Mouse (Mus musculus) embryonic facial prominence, embryonic 12.5 days (tissue): ENCODE data around the gene Hsd17b10. TPM values are rescaled to one million over a fixed set of nuclear protein-coding genes. Genes with fewer than 3 reads are reported as not detected.

ENCODE experiments used
- ATAC-seq: fragments of 200-750 bp; cut with Nextera tagmentation; 2 replicates; pipeline ENCODE4 v1.8.0; 2017; ENCODE audit not compliant: insufficient number of reproducible peaks, insufficient read depth, low FRiP score, low TSS enrichment
- H3K27ac ChIP-seq: fragments of 300-500 bp; sonication (generic); 2 replicates; pipeline ENCODE4 v1.5.1; 2016; ENCODE audit warnings: mild to moderate bottlenecking
- H3K27me3 ChIP-seq: fragments of 300-500 bp; sonication (generic); 2 replicates; pipeline ENCODE4 v1.6.1; 2016; ENCODE audit warnings: mild to moderate bottlenecking, moderate library complexity
- H3K36me3 ChIP-seq: fragments of 300-500 bp; sonication (generic); 2 replicates; pipeline ENCODE4 v1.6.1; 2016; ENCODE audit warnings: mild to moderate bottlenecking
- H3K4me1 ChIP-seq: fragments of 300-500 bp; sonication (generic); 2 replicates; pipeline ENCODE4 v1.6.1; 2016
- H3K4me2 ChIP-seq: fragments of 300-500 bp; sonication (generic); replicated peaks from 2 replicates; pipeline ENCODE4 v1.6.1; 2016; ENCODE audit warnings: mild to moderate bottlenecking, moderate library complexity
- H3K4me3 ChIP-seq: fragments of 300-500 bp; sonication (generic); 2 replicates; pipeline ENCODE4 v1.5.1; 2016; ENCODE audit warnings: mild to moderate bottlenecking
- H3K9ac ChIP-seq: fragments of 300-500 bp; sonication (generic); 2 replicates; pipeline ENCODE4 v1.6.1; 2016; ENCODE audit warnings: mild to moderate bottlenecking, moderate library complexity
- H3K9me3 ChIP-seq: fragments of 300-500 bp; sonication (generic); 2 replicates; pipeline ENCODE4 v1.6.1; 2016; ENCODE audit warnings: mild to moderate bottlenecking, moderate library complexity
- whole genome bisulfite sequencing: fragments of 180-500 bp; shearing (Covaris S2); methylation state at CpG from one replicate; pipeline ENCODE4 v1.1.7; 2016; 5-methylcytosine and 5-hydroxymethylcytosine counted together
- polyA plus RNA-seq: library from polyadenylated mRNA; unstranded; fragments of >200 nt; fragmentation: Nextera tagmentation; extraction: Ambion mirVana; gene quantifications from 2 replicates; pipeline ENCODE4 v1.2.1, GENCODE M21; 2016

The Hsd17b10 gene
- 223 and 230 TPM in 2 replicates for polyA plus RNA-seq

DNA sequence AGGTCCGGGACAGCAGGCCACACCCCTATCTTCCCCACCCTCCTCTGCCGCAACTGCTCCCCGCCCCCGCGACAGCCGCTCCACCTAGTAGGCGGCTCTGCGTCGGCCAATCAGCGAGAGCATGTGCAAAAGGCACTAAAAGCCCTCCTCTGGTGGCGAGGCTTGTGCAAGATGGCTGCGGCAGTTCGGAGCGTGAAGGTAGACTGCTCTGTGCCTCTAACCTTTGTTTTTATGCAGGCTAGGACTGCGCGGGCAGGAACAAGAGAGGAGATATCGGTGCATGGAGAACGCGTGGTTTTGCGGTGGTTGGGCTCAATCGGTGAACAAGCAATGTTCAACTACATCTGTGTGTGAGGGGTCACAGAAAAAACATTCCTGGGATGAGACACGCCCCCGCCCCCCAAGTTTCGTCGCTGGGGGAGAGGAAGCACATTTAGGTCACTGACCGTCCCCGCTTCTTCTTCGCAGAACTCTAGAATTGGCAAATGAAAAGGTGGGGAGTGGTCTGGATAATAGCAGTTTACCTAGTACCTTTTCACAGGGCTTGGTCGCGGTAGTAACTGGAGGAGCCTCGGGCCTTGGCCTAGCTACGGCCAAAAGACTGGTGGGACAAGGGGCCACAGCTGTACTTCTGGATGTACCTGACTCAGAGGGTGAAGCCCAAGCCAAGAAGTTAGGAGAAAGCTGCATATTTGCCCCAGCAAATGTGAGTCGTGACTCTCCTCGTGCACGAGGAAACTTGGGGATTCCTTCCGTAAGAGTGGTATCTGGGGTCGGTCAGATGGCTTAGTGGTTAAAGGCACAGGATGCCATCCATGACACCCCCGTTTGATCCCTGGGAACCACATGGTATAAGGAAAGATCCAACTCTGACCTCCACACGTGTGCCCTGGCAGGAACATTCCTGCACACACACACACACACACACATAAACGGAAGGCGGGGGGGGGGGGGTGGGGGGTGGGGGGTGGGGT is at the start of gene Hsd17b10:
TSS of gene Hsd17b10 (plus strand) at position 109 of the 974 bp plus-strand sequence.
- Histone ChIP-seq H3K36me3 (peaks cover 7% of the 10 kb centered on the region; the same call in 1 of the 2 replicates), H3K27me3 (peaks cover 43% of the 10 kb centered on the region), H3K4me1 (no peaks in the 10 kb centered on the region), H3K27ac (peak within 1 kb of the TSS; percentile 75), H3K4me2 (peak within 1 kb of the TSS; percentile 59), H3K4me3 (peak within 1 kb of the TSS; percentile 46), H3K9ac (peak within 1 kb of the TSS; percentile 44; the same call in 1 of the 2 replicates), H3K9me3 (no peaks in the 10 kb centered on the region)
- ATAC-seq, result peak; percentile 96
- 22% methylated on average over 39 of the region's 41 CpGs for WGBS

DNA sequence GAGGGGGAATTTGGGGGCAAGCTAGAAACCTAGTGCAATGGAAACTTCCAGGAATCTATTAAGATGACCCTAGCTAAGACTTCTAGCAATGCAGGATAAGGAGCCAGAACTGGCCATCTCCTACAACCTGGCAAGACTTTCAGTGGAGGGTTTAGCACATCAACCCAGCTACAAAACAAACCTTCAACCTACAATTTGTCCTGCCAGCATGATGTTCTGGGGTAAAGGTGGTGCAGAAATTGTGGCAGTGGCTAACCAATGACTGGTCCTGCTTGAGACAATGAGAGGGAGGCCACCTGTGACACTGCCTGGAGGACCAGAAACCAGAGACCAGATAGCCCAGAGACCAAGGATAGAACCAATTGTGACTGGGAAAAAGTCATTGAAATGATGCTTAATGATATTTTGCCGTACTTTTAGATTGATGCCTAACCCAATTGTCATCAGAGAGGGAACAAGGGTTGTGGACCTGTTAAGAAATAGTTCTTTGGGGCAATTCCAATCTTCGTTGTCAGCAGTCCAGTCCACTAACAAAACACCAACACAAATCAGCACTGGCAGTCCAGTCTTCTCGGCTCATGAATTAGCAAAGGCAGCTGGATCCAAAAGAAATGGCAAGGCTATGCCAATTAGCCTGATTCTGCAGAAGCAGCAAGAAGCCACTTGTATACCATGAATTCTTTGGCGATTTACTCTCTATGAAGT is 2.5 kb upstream of the Hsd17b10 start:
- Histone ChIP-seq H3K9me3 (no peaks in the 10 kb centered on the region), H3K36me3 (0 out of 2 replicates have a peak, but pooled peaks cover under 1% of the 10 kb centered on the region), H3K9ac (no peak overlapping the region), H3K4me3 (no peak overlapping the region), H3K4me2 (no peak overlapping the region), H3K4me1 (no peaks in the 10 kb centered on the region), H3K27me3 (peaks cover 42% of the 10 kb centered on the region), H3K27ac (no peak overlapping the region)
- 82% methylated on average over 4 of the region's 4 CpGs for WGBS
- no peak for ATAC-seq

DNA sequence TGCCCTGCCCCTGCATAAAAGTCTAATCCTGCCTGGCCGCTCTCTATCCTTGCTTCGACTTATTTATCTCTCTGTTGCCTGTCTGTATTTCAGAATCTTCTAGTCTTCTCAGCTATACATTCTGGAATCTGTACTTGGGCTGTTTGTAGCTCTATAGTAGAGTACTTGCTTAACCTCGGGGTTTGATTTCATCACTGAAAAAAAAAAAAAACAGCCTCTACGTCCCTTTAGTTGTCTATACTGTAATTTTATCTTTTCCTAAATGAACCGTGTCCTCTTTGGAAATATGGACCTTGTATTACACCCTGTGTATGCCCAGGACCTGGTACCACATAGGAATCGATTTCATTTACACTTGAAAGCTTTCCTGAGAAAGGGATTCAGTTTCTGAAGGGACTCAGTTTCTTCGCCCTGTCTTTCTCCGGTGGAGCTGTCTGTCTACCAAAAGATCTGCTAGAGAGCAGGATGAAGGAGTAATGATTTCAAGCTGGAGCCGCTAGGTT is 412 bp upstream of the Hsd17b10 start:
- Histone ChIP-seq H3K4me2 (peak overlapping the region; percentile 37), H3K4me1 (no peaks in the 10 kb centered on the region), H3K36me3 (peaks cover 7% of the 10 kb centered on the region; the same call in 1 of the 2 replicates), H3K4me3 (peak overlapping the region; percentile 46), H3K27ac (no peak overlapping the region), H3K9ac (no peak overlapping the region), H3K9me3 (no peaks in the 10 kb centered on the region), H3K27me3 (peaks cover 43% of the 10 kb centered on the region)
- 42% methylated on average over 9 of the region's 9 CpGs for WGBS
- ATAC-seq, result 0 out of 2 replicates have a peak, but pooled peaks have one; percentile 18

DNA sequence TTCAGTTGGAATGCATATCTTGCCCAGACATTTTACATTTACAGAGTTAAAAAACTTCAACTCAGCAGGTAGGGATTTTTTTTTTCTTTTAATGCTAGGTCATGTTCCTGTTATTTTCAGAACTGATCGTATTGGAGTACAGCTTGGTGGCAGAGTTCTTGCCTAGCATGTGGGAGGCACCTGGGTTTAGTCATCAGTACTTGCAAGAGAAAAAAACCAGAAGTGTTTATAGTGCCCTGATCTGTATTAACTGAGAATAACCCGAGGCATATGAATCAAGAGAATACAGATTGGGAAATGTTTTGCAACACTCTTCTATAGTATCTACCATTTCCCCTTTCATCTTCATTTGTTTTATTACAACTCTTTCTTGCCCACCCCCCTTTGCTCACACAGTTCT is 1.2 kb downstream of the Hsd17b10 start:
- Histone ChIP-seq H3K9me3 (no peaks in the 10 kb centered on the region), H3K4me2 (peak overlapping the region; percentile 59), H3K4me3 (peak overlapping the region; percentile 46; the same call in 1 of the 2 replicates), H3K36me3 (peaks cover 7% of the 10 kb centered on the region; the same call in 1 of the 2 replicates), H3K9ac (no peak overlapping the region), H3K27ac (no peak overlapping the region), H3K4me1 (no peaks in the 10 kb centered on the region), H3K27me3 (peaks cover 43% of the 10 kb centered on the region)
- 66% methylated on average over 2 of the region's 2 CpGs for WGBS
- no peak for ATAC-seq

DNA sequence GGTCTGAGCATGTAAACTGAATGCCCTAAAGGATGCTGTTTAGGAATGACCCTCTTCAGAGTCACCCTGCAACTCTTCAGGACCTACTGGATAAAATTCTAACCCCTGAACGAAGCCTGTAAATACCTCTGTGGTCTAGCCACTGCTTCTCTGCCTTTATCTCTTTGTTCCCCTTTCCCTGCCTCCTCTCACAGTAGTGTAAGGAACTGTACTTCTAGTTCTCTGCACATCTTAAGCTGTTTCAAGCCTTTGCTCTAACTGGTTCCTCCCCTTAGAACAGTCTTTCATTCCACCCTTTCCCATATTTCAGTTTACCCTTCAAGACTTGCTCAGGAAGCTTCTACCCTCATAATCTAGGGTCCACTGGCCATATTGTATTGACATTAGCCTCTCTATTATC is 6.2 kb downstream of the Hsd17b10 start:
- Histone ChIP-seq H3K4me2 (no peak overlapping the region), H3K9ac (no peak overlapping the region), H3K27me3 (peaks cover 34% of the 10 kb centered on the region; the same call in 1 of the 2 replicates), H3K4me3 (no peak overlapping the region), H3K4me1 (no peaks in the 10 kb centered on the region), H3K9me3 (no peaks in the 10 kb centered on the region), H3K27ac (no peak overlapping the region), H3K36me3 (peaks cover 7% of the 10 kb centered on the region; the same call in 1 of the 2 replicates)
- ATAC-seq, result no peak
- 88% methylated on average over 1 of the region's 1 CpGs for WGBS

DNA sequence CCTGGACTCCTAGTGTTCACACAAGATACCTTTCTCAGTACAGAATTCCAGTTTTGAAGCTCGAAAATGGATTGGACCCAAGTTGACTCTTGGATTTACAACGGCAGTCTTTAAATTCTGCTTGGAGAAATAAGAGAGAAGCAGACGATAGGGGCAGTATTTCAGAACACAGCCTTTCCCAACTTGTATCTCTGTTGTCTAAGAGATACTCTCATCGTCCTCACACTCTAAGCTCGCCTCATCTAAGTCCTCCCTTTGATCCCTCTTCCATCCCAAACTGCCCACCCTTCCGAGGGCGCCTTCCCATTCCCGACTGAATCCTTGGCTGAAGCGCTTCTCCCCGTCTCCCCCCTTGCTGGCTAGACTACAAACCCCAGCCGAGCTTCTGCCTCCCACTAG is 14.1 kb downstream of the Hsd17b10 start:
- 22% methylated on average over 11 of the region's 11 CpGs for WGBS
- H3K9me3 ChIP-seq, result no peaks in the 10 kb centered on the region
- no peak for ATAC-seq
- H3K36me3 ChIP-seq, result peaks cover 6% of the 10 kb centered on the region; the same call in 1 of the 2 replicates
- H3K27me3 ChIP-seq, result peaks cover 30% of the 10 kb centered on the region
- peak overlapping the region; percentile 51 for H3K4me2 ChIP-seq
- H3K27ac ChIP-seq, result peak overlapping the region; percentile 88
- peaks cover 3% of the 10 kb centered on the region; the same call in 1 of the 2 replicates for H3K4me1 ChIP-seq
- H3K4me3 ChIP-seq, result peak overlapping the region; percentile 49
- peak overlapping the region; percentile 54 for H3K9ac ChIP-seq

DNA sequence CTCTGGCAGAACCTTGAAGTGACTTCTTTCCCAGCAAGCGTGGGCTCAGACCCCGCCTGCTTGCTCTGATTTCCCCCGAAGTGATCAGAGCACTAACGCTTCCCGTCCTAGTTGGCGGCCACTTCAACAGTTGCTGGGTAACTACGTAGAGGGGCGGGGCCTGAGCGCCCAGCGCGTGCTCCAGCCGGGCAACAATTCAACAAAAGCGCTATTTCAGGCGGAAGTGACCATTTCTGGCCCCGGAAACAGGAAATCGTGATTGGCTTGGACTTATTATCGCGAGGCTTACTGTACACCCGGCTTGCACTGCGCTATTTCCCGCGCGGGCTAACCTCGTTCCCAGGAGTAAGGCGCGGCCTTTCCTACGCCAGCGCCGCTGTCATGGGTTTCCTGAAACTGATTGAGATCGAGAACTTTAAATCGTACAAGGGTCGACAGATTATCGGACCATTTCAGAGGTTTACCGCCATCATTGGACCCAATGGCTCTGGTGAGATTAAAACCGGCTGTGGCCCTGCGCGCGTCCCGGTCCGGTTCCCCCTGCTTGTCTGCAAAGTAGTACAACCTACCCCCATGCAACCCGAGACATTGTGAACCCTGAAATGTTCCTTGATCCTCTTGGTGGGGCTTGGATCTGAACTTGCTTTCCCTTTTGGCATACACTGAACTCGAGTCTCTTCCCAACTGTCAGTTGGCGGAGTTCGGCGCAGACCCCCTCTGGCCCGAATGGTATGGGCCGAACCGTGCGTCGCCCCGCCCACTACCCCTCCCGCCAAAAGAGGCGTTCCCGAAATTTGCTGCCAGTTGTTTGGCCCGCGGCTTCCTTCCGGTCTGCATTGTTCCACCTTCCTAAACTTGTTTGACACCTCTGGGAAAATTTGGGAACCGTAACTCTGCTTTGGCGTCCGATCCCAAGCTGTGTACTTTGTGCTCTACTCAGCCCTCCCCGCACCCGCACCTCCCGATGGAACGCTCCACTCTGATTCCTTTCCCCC is 14.8 kb downstream of the Hsd17b10 start, which contains the start of the genes Ribc1 and Smc1a:
TSS of gene Ribc1 (minus strand) at position 145 of the 995 bp plus-strand sequence.
TSS of gene Smc1a (plus strand) at position 278 of the 995 bp plus-strand sequence.
- 20% methylated on average over 63 of the region's 64 CpGs for WGBS
- Histone ChIP-seq H3K27ac (peak within 1 kb of the TSS; percentile 88), H3K36me3 (peaks cover 6% of the 10 kb centered on the region; the same call in 1 of the 2 replicates), H3K9me3 (no peaks in the 10 kb centered on the region), H3K4me2 (peak within 1 kb of the TSS; percentile 56), H3K9ac (peak within 1 kb of the TSS; percentile 56), H3K27me3 (peaks cover 27% of the 10 kb centered on the region), H3K4me1 (peaks cover 3% of the 10 kb centered on the region; the same call in 1 of the 2 replicates), H3K4me3 (peak within 1 kb of the TSS; percentile 49)
- peak; percentile 98 for ATAC-seq

DNA sequence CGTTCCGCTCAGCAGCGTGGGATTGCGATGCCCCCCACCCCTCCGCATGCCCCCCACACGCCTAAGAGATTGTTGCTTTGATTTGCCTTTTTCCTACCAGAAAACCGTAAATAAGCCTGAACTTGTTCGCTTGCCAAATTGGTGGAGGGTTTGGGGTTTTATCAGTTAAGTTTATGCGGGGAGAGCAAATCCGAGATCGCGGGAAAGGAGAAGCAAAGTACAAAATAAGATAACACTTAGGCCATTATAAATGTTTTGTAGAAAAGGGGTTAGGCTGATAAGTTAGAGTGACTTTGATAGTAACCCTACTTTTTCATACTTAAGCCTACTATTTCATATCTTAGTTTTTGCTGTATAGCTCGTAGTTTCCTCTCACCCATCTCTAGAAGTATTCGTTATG is 15.5 kb downstream of the Hsd17b10 start:
- H3K4me3 ChIP-seq, result peak overlapping the region; percentile 49
- H3K36me3 ChIP-seq, result peaks cover 6% of the 10 kb centered on the region; the same call in 1 of the 2 replicates
- H3K4me2 ChIP-seq, result peak overlapping the region; percentile 56
- H3K9me3 ChIP-seq, result no peaks in the 10 kb centered on the region
- peaks cover 3% of the 10 kb centered on the region; the same call in 1 of the 2 replicates for H3K4me1 ChIP-seq
- no peak for ATAC-seq
- peak overlapping the region; percentile 56 for H3K9ac ChIP-seq
- 24% methylated on average over 14 of the region's 14 CpGs for whole genome bisulfite sequencing
- H3K27me3 ChIP-seq, result peaks cover 25% of the 10 kb centered on the region
- H3K27ac ChIP-seq, result peak overlapping the region; percentile 88; the same call in 1 of the 2 replicates

DNA sequence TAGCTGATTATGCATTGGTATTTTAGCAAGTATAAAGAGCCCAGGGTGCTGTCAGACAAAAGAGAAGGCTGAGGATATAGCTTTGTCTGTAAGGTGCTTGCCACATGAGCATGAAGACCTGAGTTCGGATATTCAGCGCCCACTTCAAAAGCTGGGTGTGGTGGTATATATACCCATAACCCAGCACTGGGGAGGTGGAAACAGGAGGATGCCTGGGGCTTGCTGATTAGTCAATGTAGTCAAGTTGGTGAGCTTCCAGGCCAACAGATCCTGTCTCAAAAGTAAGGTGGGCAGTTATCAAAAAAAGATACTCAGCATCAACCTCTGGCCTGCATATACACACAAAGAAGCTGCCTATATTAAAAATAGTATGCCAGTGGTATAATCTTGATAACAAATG is 17.6 kb downstream of the Hsd17b10 start:
- no peak overlapping the region for H3K9ac ChIP-seq
- no peaks in the 10 kb centered on the region for H3K9me3 ChIP-seq
- no peak overlapping the region for H3K4me3 ChIP-seq
- no peak for ATAC-seq
- no peaks in the 10 kb centered on the region for H3K36me3 ChIP-seq
- H3K4me1 ChIP-seq, result peaks cover 3% of the 10 kb centered on the region; the same call in 1 of the 2 replicates
- no peak overlapping the region for H3K27ac ChIP-seq
- WGBS, result 93% methylated on average over 2 of the region's 2 CpGs
- no peak overlapping the region for H3K4me2 ChIP-seq
- H3K27me3 ChIP-seq, result peaks cover 23% of the 10 kb centered on the region

DNA sequence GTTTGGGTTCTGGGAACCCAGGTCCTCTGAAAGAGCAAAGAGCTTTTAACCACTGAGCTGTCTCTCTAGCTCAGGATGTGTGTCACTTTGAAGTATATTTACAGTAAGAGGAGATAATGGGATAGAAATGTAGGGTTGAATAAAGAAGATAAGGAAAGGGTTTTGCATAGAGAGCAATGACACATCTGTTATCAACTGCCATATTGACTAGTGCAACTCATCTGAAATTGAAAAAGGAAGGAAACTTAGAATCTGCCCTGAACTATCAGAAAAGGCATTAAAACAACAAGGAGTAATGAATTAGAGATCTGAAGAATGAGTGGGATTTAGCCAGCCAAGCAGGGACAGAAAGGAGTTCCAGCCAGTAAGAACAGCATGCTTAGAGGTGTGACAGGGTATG is 38.2 kb downstream of the Hsd17b10 start:
- Histone ChIP-seq H3K4me3 (no peak overlapping the region), H3K27me3 (peaks cover 7% of the 10 kb centered on the region; the same call in 1 of the 2 replicates), H3K4me2 (no peak overlapping the region), H3K9ac (no peak overlapping the region), H3K9me3 (no peaks in the 10 kb centered on the region), H3K36me3 (0 out of 2 replicates have a peak, but pooled peaks cover 5% of the 10 kb centered on the region), H3K4me1 (no peaks in the 10 kb centered on the region), H3K27ac (no peak overlapping the region)
- no peak for ATAC-seq
